Mouse (Mus musculus): ENCODE results near the gene Mrpl11.
"Not testable (repeated sequence)": the region's sequence is repeated elsewhere in the genome, so short reads cannot be mapped to it uniquely, and the experiment has no call there.

Mrpl11 gene

GRCm38 (mm10) chr19:4992904-4993303 lies 31.0 kb downstream of the Mrpl11 start:
- DNase-seq (ENCODE audit: low read depth), result peak; percentile 62

- DNase-seq (ENCODE audit: low read depth), result peak; percentile 61
These were observed 32.1 kb downstream of the Mrpl11 start for GRCm38 (mm10) chr19:4994043-4994442.

- no peak for DNase-seq (ENCODE audit: low read depth)
These were observed 37.6 kb downstream of the Mrpl11 start for GRCm38 (mm10) chr19:4999445-5000140.

GRCm38 (mm10) chr19:5001666-5002406 lies 39.9 kb downstream of the Mrpl11 start:
- DNase-seq (ENCODE audit: low read depth), result peak; percentile 90

- DNase-seq (ENCODE audit: low read depth), result not testable (repeated sequence)
These were observed 41.7 kb downstream of the Mrpl11 start for GRCm38 (mm10) chr19:5003644-5004043.

- no peak for DNase-seq (ENCODE audit: low read depth)
These were observed 43.0 kb downstream of the Mrpl11 start for GRCm38 (mm10) chr19:5004925-5005324.

- no peak for DNase-seq (ENCODE audit: low read depth)
These were observed 51.2 kb downstream of the Mrpl11 start for GRCm38 (mm10) chr19:5013138-5013537.

- DNase-seq (ENCODE audit: low read depth), result peak; percentile 83
These were observed 53.0 kb downstream of the Mrpl11 start for GRCm38 (mm10) chr19:5014961-5015398.

- DNase-seq (ENCODE audit: low read depth), result peak; percentile 38
These were observed 54.3 kb downstream of the Mrpl11 start for GRCm38 (mm10) chr19:5016221-5016742.
